Mouse (Mus musculus) erythroblast, embryonic 14.5 days (primary cell): ENCODE measurements at regions not wholly inside any gene's neighbourhood (a gene's known extent, or its start where the extent isn't known, plus 50 kb on each side); places are given as distances from the start of the nearest gene placed in this dataset.

Experiments used
- GATA1 ChIP-seq: IDR thresholded peaks from 2 replicates; pipeline ENCODE4 v1.6.1; 2012; ENCODE audit warnings: low read length, inconsistent platforms, mixed read lengths
- TAL1 ChIP-seq: IDR thresholded peaks from 3 replicates; pipeline ENCODE4 v1.6.1; 2012; ENCODE audit warnings: low read length, inconsistent platforms, mixed read lengths

GRCm38 (mm10) chr3:41492727-41493392, 62.7 kb upstream of the Jade1 start:
- TF ChIP-seq GATA1 (no peak), TAL1 (no peak)
